Mouse (Mus musculus) CH12.LX (cell line): ENCODE data around the gene Clasrp.

Experiments used
- CHD2 ChIP-seq: IDR thresholded peaks from 2 replicates; pipeline ENCODE4 v1.6.1; 2011; ENCODE audit warnings: low read length, improper control_type of control experiment
- CTCF ChIP-seq, 2 experiments: IDR thresholded peaks in 1 of 2; conservative IDR thresholded peaks in 1 of 2; 2 replicates each; pipeline ENCODE4 v1.5.1; 2011 to 2012; ENCODE audit warnings: low read depth in 2 of 2, low read length in 2 of 2, improper control_type of control experiment in 1 of 2, inconsistent platforms in 1 of 2, mild to moderate bottlenecking in 1 of 2, moderate library complexity in 1 of 2
- HCFC1 ChIP-seq: IDR thresholded peaks from 2 replicates; pipeline ENCODE4 v1.6.1; 2012; ENCODE audit warnings: low read depth, mild to moderate bottlenecking, inconsistent platforms, low read length, improper control_type of control experiment
- KAT2A ChIP-seq: IDR thresholded peaks from 2 replicates; pipeline ENCODE4 v1.6.1; 2012; ENCODE audit warnings: low read length, improper control_type of control experiment, inconsistent platforms; ENCODE audit not compliant: insufficient replicate concordance
- MXI1 ChIP-seq: IDR thresholded peaks from 2 replicates; pipeline ENCODE4 v1.6.1; 2011; ENCODE audit warnings: mild to moderate bottlenecking, low read depth, low read length, improper control_type of control experiment
- MYC ChIP-seq: IDR thresholded peaks from 2 replicates; pipeline ENCODE4 v1.6.1; 2011; ENCODE audit warnings: low read depth, mild to moderate bottlenecking, improper control_type of control experiment, low read length
- POLR2A ChIP-seq: IDR thresholded peaks from 2 replicates; pipeline ENCODE4 v1.6.1; 2011; ENCODE audit warnings: low read depth, mild to moderate bottlenecking, improper control_type of control experiment, low read length
- USF1 ChIP-seq: IDR thresholded peaks from 2 replicates; pipeline ENCODE4 v1.6.1; 2014; ENCODE audit warnings: low read depth, mild to moderate bottlenecking, inconsistent platforms, low read length, improper control_type of control experiment
- ZC3H11A ChIP-seq: IDR thresholded peaks from 2 replicates; pipeline ENCODE4 v1.6.1; 2012; ENCODE audit warnings: low read depth, mild to moderate bottlenecking, inconsistent platforms, low read length, improper control_type of control experiment

DNA sequence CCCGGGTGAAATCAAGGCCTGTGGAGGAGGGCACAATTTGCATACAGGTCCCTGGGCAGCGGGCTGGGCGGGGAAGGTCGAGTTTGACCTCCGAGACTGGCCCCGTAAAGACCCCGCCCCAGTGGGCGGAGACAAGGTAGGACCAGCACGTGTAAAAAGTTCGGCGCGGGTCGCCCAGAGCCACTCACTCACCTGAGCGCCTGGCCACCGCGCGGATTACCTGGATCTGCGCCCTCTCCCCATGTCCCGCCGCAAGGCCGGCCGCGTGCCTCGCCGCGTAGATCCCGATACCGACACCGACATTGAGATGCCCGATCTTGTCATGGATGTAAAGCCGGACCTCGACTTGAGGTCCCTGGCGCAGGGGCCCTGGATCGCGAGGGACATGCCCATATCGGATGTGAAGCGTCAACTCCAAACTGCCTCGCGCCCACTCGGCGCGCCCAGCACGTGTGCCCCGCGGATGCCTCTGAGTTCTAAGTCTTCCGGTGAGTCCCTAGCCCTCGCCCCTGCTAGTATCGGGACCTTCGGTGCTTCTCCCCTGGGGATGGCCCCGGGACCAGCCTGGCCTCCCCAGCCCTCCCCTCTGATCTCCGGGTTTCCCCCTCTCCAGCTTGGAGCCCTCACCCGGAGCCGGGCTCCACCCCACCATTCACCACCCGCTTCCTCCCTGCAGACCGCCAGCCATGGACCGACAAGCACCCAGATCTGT, 27.0 kb downstream of the Clasrp start, which contains the start of the genes Zfp296 and Gemin7:
- peak; percentile 95 for TF ChIP-seq POLR2A
- no peak for TF ChIP-seq CTCF (conservative IDR thresholded peaks at IDR 0.05 in 1 of 2, IDR thresholded peaks at IDR 0.05 in 1 of 2; ENCODE audit: low read depth in 2 of 2, low read length in 2 of 2)
- no peak for TF ChIP-seq HCFC1
- TF ChIP-seq CHD2: no peak
- TF ChIP-seq USF1: no peak; the same call in 1 of the 2 replicates
- peak; percentile 88; the same call in 1 of the 2 replicates for TF ChIP-seq MYC
- peak; percentile 94 for TF ChIP-seq MXI1
- 0 out of 2 replicates have a peak, but pooled peaks have one; percentile 62 for TF ChIP-seq KAT2A
- TF ChIP-seq ZC3H11A: no peak
